Mouse (Mus musculus): Measurements from ENCODE around the gene Dapk1. TPM values are rescaled to one million over a fixed set of nuclear protein-coding genes. Genes with fewer than 3 reads are reported as not detected.

Dapk1 gene
- polyA plus RNA-seq, 1 experiment from 2014 or later: 6.3 TPM

DNA sequence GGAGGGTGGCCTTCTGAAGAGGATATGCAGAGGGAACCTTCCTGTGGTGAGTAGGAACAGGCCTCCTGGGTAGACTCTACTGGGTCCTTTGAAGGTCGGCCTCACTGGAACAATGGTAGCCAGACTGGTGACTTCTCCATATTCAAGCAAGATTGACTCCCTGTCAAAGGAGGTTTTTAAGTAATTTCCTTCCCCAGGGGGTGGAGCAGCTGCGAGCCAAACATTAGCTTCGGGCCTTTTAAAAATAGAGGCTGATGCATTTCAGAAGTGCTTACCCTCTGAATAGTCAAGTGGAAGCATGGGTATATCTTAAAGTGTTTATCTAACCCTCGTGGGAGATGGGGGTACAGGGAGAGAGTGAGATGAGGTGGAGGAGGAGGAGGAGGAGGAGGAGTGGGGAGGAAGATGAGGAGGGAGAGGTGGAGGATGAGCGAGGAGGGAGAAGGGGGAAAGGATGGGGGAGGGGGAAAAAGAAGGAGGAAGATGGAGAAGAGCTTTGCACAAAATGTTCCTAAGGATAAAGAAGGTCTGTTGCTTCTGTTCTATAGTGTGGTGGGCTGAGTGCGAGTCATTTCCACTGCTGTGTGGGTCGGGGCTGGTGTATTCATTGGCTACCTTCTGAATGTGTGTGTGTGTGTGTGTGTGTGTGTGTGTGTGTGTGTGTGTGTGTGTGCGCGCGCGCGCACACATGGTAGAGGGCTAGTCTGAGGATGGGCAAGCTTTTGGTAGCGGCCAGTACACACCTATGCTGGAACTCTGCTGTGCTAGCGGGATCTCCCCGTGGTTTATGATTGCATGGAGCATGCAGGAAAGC is 26.3 kb downstream of the Dapk1 start:
- WGBS: 54% methylated on average over 15 of the region's 15 CpGs
- Histone ChIP-seq H3K4me2 (ENCODE audit: low read depth, low read length) (no peak overlapping the region), H3K9me3 (ENCODE audit: control insufficient read depth, low read length) (no peaks in the 10 kb centered on the region), H3K27ac (ENCODE audit: low read length) (no peak overlapping the region), H3K4me3 (ENCODE audit: low read length) (no peak overlapping the region), H3K9ac (ENCODE audit: low read depth, low read length) (no peak overlapping the region), H3K27me3 (replicated peaks; ENCODE audit: control insufficient read depth, insufficient read depth, low read length) (no peaks in the 10 kb centered on the region), H3K4me1 (ENCODE audit: control insufficient read depth, insufficient read depth, low read length) (no peaks in the 10 kb centered on the region), H3K36me3 (ENCODE audit: control insufficient read depth, insufficient read depth, low read length) (no peaks in the 10 kb centered on the region)
- ATAC-seq: no peak

GRCm38 (mm10) chr13:60628657-60628950 is 26.9 kb downstream of the Dapk1 start:
- Histone ChIP-seq H3K4me3 (ENCODE audit: low read length) (no peak overlapping the region), H3K9me3 (ENCODE audit: control insufficient read depth, low read length) (no peaks in the 10 kb centered on the region), H3K36me3 (ENCODE audit: control insufficient read depth, insufficient read depth, low read length) (no peaks in the 10 kb centered on the region), H3K9ac (ENCODE audit: low read depth, low read length) (no peak overlapping the region), H3K4me2 (ENCODE audit: low read depth, low read length) (no peak overlapping the region), H3K27ac (ENCODE audit: low read length) (no peak overlapping the region), H3K27me3 (replicated peaks; ENCODE audit: control insufficient read depth, insufficient read depth, low read length) (no peaks in the 10 kb centered on the region), H3K4me1 (ENCODE audit: control insufficient read depth, insufficient read depth, low read length) (no peaks in the 10 kb centered on the region)
- WGBS: 33% methylated on average over 2 of the region's 2 CpGs
- ATAC-seq: no peak

DNA sequence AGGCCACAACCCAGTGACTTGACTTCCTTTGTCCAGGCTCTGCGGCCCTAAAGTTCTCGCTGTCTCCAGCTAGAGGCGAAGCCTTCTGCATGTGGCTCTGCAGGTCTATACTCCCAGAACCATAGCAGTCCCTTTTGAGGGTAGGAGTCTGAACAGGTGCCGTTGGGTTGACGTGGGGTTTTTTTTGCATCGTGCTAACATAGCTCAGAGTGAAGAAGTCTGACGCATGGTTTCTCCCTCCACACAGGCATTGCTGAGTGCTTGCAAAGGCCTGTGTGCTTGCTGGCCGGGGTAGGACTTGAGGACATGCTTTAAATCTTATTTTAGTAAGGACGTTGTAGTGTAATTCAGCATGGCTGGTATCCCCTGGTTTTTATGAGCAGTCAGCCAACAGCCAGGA is 27.7 kb downstream of the Dapk1 start:
- Histone ChIP-seq H3K9ac (ENCODE audit: low read depth, low read length) (no peak overlapping the region), H3K4me1 (ENCODE audit: control insufficient read depth, insufficient read depth, low read length) (no peaks in the 10 kb centered on the region), H3K4me3 (ENCODE audit: low read length) (no peak overlapping the region), H3K9me3 (ENCODE audit: control insufficient read depth, low read length) (no peaks in the 10 kb centered on the region), H3K27me3 (replicated peaks; ENCODE audit: control insufficient read depth, insufficient read depth, low read length) (no peaks in the 10 kb centered on the region), H3K27ac (ENCODE audit: low read length) (no peak overlapping the region), H3K4me2 (ENCODE audit: low read depth, low read length) (no peak overlapping the region), H3K36me3 (ENCODE audit: control insufficient read depth, insufficient read depth, low read length) (no peaks in the 10 kb centered on the region)
- ATAC-seq: no peak
- WGBS: 90% methylated on average over 9 of the region's 9 CpGs

- no peak for ATAC-seq
- WGBS: 63% methylated on average over 6 of the region's 6 CpGs
Observed at GRCm38 (mm10) chr13:60633945-60634344, 32.2 kb downstream of the Dapk1 start.

DNA sequence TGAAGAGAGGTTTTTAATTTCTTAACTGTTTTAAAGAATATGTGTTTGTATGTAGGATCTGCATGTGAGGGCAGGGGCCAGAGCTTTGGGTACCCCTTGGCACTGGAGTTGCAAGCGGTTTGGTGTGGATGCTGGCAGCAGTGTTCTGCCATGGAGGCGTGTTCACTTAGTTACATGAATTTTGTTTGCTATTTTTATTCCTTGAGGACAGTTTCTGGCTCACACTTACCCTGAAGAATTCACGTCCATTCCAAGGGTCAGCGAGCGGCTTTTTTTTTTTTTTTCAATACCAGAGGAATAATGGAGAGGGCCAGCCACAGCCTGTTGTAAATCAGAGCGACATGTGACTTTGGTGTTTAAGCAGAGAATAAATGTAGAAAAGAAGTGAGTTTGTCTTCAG is 33.9 kb downstream of the Dapk1 start:
- no peak overlapping the region for H3K27ac ChIP-seq (ENCODE audit: low read length)
- H3K9ac ChIP-seq (ENCODE audit: low read depth, low read length): no peak overlapping the region
- no peaks in the 10 kb centered on the region for H3K9me3 ChIP-seq (ENCODE audit: control insufficient read depth, low read length)
- no peaks in the 10 kb centered on the region for H3K36me3 ChIP-seq (ENCODE audit: control insufficient read depth, insufficient read depth, low read length)
- H3K4me1 ChIP-seq (ENCODE audit: control insufficient read depth, insufficient read depth, low read length): no peaks in the 10 kb centered on the region
- no peak for ATAC-seq
- WGBS: 69% methylated on average over 6 of the region's 6 CpGs
- H3K27me3 ChIP-seq (replicated peaks; ENCODE audit: control insufficient read depth, insufficient read depth, low read length): no peaks in the 10 kb centered on the region
- no peak overlapping the region for H3K4me3 ChIP-seq (ENCODE audit: low read length)
- H3K4me2 ChIP-seq (ENCODE audit: low read depth, low read length): no peak overlapping the region

More at GRCm38 (mm10) chr13:60633945-60634344, 32.2 kb downstream of the Dapk1 start:
- Histone ChIP-seq H3K36me3 (ENCODE audit: control insufficient read depth, insufficient read depth, low read length) (no peaks in the 10 kb centered on the region), H3K4me1 (ENCODE audit: control insufficient read depth, insufficient read depth, low read length) (no peaks in the 10 kb centered on the region), H3K4me3 (ENCODE audit: low read length) (no peak overlapping the region), H3K27me3 (replicated peaks; ENCODE audit: control insufficient read depth, insufficient read depth, low read length) (no peaks in the 10 kb centered on the region), H3K27ac (ENCODE audit: low read length) (no peak overlapping the region), H3K9ac (ENCODE audit: low read depth, low read length) (no peak overlapping the region), H3K4me2 (ENCODE audit: low read depth, low read length) (no peak overlapping the region), H3K9me3 (ENCODE audit: control insufficient read depth, low read length) (no peaks in the 10 kb centered on the region)

GRCm38 (mm10) chr13:60639482-60640055 is 37.8 kb downstream of the Dapk1 start:
- H3K9me3 ChIP-seq (ENCODE audit: control insufficient read depth, low read length): no peaks in the 10 kb centered on the region
- ATAC-seq: no peak
- WGBS: 75% methylated on average over 11 of the region's 11 CpGs

DNA sequence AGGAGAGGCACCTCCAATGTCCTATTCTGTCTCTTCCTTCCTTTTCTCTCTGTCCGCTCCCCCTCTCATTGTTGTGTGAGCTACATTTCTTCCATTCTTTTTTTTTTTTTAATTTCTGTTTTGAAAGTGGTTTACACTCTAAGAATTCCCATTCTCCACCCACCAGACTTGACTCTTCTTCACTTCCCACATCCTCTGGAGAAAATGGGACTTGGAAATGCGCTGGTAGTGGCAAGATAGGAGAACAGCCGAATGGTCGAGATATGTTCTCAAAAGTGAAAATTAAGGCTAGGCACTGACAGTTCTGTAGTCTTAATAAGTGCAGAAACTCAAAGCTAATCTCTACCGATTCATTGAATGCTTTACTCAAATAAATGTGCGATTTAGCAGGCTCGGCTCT is 38.7 kb downstream of the Dapk1 start:
- Histone ChIP-seq H3K27ac (ENCODE audit: low read length) (no peak overlapping the region), H3K4me3 (ENCODE audit: low read length) (no peak overlapping the region), H3K9ac (ENCODE audit: low read depth, low read length) (no peak overlapping the region), H3K4me2 (ENCODE audit: low read depth, low read length) (no peak overlapping the region), H3K27me3 (replicated peaks; ENCODE audit: control insufficient read depth, insufficient read depth, low read length) (no peaks in the 10 kb centered on the region), H3K36me3 (ENCODE audit: control insufficient read depth, insufficient read depth, low read length) (no peaks in the 10 kb centered on the region), H3K4me1 (ENCODE audit: control insufficient read depth, insufficient read depth, low read length) (no peaks in the 10 kb centered on the region), H3K9me3 (ENCODE audit: control insufficient read depth, low read length) (no peaks in the 10 kb centered on the region)
- 91% methylated on average over 7 of the region's 7 CpGs for WGBS
- no peak for ATAC-seq

More at GRCm38 (mm10) chr13:60639482-60640055, 37.8 kb downstream of the Dapk1 start:
- Histone ChIP-seq H3K4me1 (ENCODE audit: control insufficient read depth, insufficient read depth, low read length) (no peaks in the 10 kb centered on the region), H3K9ac (ENCODE audit: low read depth, low read length) (no peak overlapping the region), H3K4me2 (ENCODE audit: low read depth, low read length) (no peak overlapping the region), H3K36me3 (ENCODE audit: control insufficient read depth, insufficient read depth, low read length) (no peaks in the 10 kb centered on the region), H3K27ac (ENCODE audit: low read length) (no peak overlapping the region), H3K4me3 (ENCODE audit: low read length) (no peak overlapping the region), H3K27me3 (replicated peaks; ENCODE audit: control insufficient read depth, insufficient read depth, low read length) (no peaks in the 10 kb centered on the region)

DNA sequence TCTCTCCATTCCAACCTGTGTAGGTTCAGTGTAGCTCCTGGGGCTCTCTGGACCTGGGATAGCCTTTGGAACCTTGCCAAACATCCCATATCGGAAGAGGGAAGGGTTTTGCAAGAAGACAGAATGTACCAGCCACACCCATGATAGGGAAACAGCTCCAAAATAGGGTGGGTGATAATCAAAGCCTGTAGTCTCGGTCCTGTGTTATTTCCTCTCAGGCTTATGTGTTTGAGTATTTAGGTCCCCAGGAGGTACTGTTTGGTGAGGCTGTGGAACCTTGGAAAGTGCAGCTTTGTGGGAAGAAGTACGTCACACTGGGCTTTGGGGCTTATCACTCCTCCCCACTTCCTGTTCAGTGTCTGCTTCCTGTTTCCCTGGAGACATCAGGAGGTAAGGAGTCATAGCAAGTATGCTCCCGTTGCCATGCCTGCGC is 42.7 kb downstream of the Dapk1 start:
- Histone ChIP-seq H3K27ac (ENCODE audit: low read length) (no peak overlapping the region), H3K36me3 (ENCODE audit: control insufficient read depth, insufficient read depth, low read length) (no peaks in the 10 kb centered on the region), H3K4me3 (ENCODE audit: low read length) (no peak overlapping the region), H3K4me2 (ENCODE audit: low read depth, low read length) (no peak overlapping the region), H3K9me3 (ENCODE audit: control insufficient read depth, low read length) (no peaks in the 10 kb centered on the region), H3K9ac (ENCODE audit: low read depth, low read length) (no peak overlapping the region), H3K4me1 (ENCODE audit: control insufficient read depth, insufficient read depth, low read length) (no peaks in the 10 kb centered on the region), H3K27me3 (replicated peaks; ENCODE audit: control insufficient read depth, insufficient read depth, low read length) (no peaks in the 10 kb centered on the region)
- no peak for ATAC-seq
- 62% methylated on average over 5 of the region's 5 CpGs for WGBS

GRCm38 (mm10) chr13:60646791-60647190 is 45.0 kb downstream of the Dapk1 start:
- H3K9me3 ChIP-seq (ENCODE audit: control insufficient read depth, low read length): no peaks in the 10 kb centered on the region
- no peak for ATAC-seq
- H3K4me2 ChIP-seq (ENCODE audit: low read depth, low read length): no peak overlapping the region
- H3K4me1 ChIP-seq (ENCODE audit: control insufficient read depth, insufficient read depth, low read length): no peaks in the 10 kb centered on the region
- H3K27me3 ChIP-seq (replicated peaks; ENCODE audit: control insufficient read depth, insufficient read depth, low read length): no peaks in the 10 kb centered on the region
- no peak overlapping the region for H3K4me3 ChIP-seq (ENCODE audit: low read length)
- H3K36me3 ChIP-seq (ENCODE audit: control insufficient read depth, insufficient read depth, low read length): no peaks in the 10 kb centered on the region
- no peak overlapping the region for H3K9ac ChIP-seq (ENCODE audit: low read depth, low read length)
- WGBS: 92% methylated on average over 3 of the region's 3 CpGs
- H3K27ac ChIP-seq (ENCODE audit: low read length): no peak overlapping the region

All from intestine, embryonic 16.5 days (tissue).